Mouse (Mus musculus) embryo, embryonic 9.5 days (tissue): ENCODE data around the gene Grm1.

Experiments used
- DNase-seq: peaks from one replicate; pipeline ENCODE4 v3.0.0-alpha.2; 2017; ENCODE audit errors: extremely low spot score

Grm1 gene

DNA sequence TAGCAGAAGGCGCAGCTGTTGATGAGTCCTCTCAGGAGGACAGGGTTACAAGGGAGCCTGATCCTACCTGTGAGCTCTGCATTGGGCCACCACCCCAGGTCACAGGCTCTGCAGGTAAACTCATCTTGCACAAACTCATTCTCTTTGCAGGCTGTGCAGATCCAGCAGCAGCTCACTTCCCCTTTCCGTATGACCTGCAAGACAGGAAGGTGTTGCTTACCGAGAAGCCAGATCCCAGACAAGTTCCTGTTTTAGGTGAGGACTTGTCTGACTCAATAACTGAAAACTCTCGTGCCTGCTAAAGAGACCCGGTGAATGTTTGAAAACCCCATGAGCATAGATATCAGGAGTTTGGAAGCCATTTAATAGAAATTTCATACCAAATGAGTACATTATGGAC is 349.1 kb downstream of the Grm1 start:
- DNase-seq, result no peak

DNA sequence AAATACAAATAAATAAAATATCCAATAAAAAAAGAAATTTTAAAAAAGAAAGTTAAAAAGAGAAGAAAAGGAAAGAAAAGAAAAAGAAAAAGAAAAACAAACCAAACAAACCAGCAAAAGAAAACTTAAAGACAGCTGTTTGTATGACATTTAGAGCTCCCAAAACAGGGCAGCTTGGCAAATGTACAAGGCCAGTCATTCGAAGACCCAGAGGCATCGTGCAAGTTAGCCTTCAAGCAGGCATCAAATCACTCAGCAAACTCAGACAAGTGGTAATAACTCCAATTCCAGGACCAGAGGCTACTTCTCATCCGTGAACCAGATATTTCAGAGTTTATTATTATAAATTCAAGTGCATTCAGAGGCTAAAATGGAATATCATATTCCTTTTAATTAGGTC is 355.7 kb downstream of the Grm1 start:
- DNase-seq, result no peak

DNA sequence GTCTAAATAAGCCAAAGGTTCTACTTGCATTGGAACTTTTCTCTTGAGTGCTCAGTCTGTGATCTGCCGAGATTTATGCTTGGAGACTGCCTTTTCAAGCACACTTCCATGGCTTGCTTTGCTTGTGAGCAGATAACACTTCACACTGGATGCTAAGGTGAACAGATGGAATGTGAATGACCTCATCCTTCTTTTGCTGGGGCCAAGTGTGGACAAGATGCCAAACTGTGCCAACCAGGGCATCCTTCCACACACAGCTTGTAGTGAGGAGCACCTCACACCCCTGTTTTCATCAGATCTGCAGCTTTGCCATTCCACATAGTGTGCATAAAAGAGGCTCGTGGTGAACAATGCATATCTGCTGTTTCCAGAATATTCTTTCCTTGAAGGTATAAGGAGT is 371.3 kb downstream of the Grm1 start:
- no peak for DNase-seq

DNA sequence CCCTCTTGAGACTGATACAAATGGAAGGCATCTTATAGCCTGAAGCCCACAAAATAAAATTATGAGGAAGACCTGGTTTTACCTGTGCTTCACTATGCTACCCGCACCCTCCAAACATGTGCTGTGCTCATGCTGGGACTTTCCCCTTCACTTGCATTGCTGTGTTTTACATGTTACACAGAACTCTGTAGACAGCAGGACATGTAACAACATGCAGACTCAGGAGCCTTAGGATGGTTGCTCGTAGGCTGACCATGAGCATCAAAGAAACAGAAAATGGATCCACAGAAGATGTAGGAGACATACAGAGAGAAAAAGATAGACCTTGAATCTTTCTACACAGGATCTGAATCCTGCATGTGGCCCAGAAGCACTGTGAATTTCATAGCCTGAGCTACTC is 371.8 kb downstream of the Grm1 start:
- DNase-seq, result no peak

DNA sequence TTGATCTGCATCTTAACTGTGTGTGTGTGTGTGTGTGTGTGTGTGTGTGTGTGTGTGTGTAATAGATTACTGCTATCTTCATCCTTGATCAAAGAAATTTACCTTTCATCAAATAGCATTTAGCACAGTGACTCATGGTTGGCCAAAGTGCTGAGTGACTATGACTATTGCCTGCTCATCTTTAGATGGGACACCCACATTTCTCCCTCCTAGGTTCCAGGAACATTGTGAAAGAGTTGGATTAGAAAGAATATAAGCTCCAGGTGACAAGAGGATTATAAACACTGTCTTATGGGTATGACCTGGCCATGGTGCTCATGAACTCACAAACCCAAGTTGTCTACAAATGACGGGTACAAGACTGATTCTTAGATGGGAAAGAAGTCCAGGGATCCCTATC is 374.1 kb downstream of the Grm1 start:
- no peak for DNase-seq

DNA sequence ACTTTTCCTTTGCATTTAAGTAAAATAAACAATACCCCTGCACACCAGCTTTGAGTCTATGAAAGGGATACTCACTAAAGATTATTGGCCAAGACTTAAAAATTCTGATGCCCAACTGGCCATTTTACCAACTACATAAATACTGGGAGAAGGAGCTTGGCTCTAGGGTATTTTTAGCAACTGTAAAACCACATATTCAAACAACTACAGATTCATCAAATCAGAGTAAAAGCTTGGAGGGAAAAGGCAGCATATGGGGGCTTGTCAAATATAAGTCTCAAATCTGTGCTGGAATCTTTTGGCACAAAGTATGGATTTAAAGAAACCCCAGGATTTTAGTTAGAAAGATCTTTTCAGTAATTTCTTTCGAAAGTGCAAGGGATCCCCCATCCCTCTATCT is 380.8 kb downstream of the Grm1 start:
- DNase-seq, result no peak

DNA sequence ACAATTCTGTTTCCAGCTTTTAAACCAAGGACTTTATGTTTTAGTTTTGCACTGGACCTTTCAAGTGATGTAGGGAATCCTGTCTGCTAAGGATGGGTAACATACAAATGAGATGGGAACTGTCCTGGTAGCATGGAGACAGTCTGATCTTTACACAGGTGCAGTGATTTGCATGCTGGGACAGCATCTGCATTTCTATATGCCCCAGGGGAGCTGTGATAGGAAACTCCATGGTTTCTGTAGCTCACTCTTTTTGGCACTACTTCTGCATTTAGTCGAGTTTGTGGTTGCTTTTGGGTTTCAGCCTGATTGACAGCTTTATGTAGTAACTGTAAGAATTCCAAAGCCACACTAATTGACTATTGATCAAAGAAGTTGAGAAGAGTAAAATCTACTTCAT is 381.3 kb downstream of the Grm1 start:
- DNase-seq, result no peak

DNA sequence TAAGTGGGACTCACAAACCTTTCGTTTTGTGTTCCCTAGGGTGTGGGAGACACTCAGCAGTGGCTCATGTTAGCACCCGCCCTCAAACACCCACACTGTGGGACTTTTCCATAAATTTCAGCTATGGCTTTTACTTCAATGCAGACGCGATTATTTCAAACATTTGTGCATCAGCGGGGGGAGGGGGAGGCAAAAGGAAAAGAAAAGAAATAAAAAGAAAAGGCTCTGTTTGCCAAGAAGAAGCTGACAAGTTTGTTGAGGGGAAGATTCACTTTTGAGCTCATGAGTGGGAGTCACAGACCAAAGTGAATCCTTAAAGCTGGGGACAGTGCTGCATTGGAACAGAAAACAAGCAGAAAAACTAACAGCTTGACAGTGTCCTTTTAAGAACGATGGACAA is 384.7 kb downstream of the Grm1 start:
- DNase-seq, result no peak

DNA sequence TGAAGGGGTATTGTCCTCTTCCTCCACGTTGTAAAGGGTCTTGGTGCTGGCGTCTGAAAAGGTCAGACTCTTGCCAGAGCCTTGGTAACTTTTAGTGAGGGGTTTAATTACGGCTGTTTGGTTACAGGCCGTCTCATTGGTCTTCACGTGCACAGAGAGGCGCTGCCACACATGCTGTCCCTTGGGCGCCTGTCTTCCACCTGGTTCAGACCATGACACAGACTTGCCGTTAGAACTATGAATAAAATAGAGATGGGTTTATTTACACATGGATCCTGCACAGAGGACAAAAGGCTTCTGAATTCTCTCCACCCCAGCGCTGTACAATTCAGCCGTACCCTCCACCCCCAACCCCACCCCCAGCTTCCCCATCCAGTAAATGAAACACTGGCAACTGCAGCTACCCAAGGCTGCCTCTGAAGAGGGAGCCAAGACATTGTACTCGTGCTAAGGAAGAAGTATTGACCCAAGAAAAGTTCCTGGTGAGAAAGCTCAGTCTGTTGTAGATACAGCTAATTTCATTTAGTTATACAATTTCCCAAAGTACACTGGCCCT is 392.4 kb downstream of the Grm1 start:
- DNase-seq, result no peak

DNA sequence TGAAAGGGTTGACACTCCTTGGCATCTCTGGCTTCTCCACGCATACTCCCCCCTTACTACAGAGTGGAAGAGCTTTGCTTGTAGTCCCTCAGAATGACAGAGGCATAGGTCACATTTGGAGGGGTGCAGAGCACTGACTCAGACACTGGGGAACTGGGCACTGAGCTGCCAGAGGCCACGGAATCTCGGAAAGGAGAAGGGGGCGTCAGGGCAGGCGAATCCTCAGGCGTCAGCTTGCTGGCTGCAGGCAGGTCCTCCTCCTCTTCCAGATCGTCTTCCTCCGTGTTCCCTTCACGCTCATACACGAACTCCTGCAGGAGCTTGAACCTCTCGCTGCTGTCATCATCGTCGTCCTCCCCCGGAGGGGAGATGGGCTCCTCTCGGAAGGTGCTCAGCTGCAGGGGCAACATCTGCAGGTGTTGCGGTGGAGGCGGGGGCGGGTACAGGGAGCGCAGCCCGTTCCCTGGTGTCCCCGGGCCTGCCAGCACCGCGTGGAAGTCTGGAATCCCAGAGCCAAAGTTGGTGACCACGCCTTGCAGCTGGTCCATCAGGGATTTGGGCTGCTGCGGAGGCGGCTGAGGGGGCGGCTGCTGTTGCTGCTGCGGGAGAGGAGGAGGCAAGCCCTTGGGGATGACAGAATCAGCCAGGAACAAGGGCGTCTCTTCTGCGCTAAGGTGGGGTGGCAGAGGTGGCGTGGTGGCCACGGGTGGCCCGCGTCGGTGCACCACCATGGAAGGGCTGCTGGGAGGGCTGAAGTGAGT is 393.1 kb downstream of the Grm1 start:
- DNase-seq, result peak; percentile 38

DNA sequence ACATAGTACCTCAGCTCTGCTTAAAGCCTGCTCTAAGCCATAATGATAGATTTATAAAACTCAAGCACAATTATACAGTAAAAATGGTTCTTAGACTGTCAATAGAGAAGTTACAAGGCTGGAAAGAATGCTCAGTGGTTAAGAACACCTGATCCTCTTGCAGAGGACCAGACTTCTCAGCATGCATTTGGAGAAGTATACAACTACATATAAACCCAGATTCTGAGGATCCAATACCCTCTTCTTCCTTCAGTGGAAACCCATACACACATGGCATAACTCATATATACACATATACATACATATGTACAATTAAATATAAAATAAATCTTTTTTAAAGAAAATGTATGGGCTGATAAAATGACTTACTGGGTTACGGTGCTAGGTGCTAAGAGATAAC is 401.1 kb downstream of the Grm1 start, which contains the start of gene Gm10944:
Gm10944 (plus strand) TSS at position 301 of the 400 bp plus-strand sequence.
- DNase-seq, result no peak

DNA sequence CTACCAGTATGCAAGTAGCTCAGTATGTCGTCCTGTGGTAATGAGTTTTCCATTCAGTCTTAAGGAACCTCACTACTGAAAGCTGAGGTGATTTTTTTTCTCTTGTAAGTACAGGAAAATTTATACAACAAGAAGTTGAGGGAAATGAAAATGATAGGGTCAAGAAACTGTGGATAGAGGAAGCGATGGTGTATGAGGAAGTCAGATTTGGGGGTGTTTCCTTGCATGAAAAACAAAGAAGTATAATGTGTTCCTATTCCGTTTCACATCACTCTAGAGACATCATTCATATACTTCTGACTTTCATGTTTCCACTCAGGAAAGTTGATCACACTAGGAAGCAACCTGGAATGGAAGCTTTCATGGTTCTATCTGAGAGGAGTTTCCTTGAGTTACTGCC is 422.2 kb downstream of the Grm1 start:
- DNase-seq, result no peak

DNA sequence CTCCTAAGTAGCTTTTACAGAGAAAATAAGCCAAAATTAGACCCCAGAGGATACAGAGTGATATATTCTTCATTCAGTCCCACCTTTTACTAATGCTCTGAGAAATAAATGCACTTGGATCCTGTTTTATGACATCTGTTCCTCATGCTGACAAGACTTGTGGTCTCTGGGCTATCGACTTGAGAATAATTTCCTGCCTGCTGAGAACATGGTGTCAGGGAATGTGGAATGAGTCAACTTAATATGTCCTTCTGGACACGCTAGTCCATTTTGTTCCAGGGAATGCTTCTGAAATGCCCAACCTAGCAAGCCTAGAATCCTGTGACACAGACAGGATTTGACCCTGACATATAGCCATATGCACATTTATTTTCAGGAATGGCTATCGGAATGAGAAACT is 423.0 kb downstream of the Grm1 start:
- no peak for DNase-seq

DNA sequence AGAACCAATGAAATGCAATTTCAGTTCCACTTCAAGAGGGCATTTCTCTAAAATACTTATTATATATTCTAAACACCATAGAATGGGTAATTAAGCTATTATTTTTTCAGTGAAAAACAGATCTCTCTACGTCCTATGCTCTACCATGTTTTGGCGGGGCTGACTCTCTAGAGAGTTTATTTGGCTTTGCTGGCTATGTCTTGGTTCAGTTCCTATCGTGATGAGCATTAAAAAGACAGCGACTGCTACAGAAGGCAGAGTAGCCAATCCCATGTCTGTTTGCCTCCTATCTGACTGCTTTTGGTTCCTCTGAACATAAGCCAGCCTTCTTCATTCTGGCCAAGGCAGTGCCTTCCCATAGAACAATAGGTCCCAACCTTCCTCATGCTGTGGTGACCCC is 425.5 kb downstream of the Grm1 start:
- DNase-seq, result no peak

DNA sequence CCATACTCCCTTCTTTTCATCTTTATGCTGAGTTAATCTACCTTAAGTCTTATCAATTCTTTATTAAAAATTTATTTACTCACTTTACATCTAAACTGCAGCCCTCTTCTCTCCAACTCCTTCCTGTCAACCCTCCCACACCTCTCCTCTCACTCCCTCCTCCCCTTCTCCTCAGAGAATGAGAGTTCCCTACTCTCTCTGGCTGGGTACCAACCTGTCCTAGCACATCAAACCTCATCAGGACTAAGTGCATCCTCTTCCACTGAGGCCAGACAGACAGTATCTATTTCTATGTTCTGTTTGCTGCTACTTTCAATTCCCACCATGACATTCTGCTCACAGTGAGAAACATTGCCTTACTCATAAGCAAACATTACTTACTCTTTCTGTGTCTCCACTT is 426.2 kb downstream of the Grm1 start:
- no peak for DNase-seq
